Mouse (Mus musculus): ENCODE results near the gene Hikeshi. TPM values are rescaled to one million over a fixed set of nuclear protein-coding genes. Genes with fewer than 3 reads are reported as not detected.
A peak's percentile ranks its signal among the peaks of the same experiment; 100 is the strongest.

The Hikeshi gene
- total RNA-seq, 2 experiments from 2014 or later = 93.2 to 99.4 TPM

DNA sequence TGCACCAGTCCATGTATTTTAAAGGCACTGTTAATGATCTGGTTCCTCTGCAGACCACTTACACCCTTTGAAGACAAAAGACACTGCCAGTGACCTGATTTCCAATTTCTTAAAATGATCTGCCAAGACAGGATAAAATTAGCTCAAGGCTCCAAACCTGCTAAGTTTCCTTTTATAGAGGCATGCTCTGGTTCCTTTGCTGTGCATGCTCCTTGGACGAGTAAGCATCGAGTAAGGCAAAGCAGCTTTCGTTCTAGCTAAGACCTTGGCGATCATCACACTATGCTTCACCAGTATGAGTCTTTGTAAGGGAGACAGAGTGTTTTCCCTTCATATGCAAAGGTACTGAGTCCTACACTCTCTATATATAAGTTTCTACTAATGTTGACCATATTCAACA is 23.2 kb downstream of the Hikeshi start:
- DNase-seq (ENCODE audit: low spot score in 2 of 2) = no peak
- intact Hi-C loops (cut with DNase I) = no loop called here

GRCm38 (mm10) chr7:89916711-89917110 is 24.3 kb downstream of the Hikeshi start:
- intact Hi-C loops (cut with DNase I) = no loop called here
- DNase-seq (ENCODE audit: low spot score in 2 of 2) = no peak

DNA sequence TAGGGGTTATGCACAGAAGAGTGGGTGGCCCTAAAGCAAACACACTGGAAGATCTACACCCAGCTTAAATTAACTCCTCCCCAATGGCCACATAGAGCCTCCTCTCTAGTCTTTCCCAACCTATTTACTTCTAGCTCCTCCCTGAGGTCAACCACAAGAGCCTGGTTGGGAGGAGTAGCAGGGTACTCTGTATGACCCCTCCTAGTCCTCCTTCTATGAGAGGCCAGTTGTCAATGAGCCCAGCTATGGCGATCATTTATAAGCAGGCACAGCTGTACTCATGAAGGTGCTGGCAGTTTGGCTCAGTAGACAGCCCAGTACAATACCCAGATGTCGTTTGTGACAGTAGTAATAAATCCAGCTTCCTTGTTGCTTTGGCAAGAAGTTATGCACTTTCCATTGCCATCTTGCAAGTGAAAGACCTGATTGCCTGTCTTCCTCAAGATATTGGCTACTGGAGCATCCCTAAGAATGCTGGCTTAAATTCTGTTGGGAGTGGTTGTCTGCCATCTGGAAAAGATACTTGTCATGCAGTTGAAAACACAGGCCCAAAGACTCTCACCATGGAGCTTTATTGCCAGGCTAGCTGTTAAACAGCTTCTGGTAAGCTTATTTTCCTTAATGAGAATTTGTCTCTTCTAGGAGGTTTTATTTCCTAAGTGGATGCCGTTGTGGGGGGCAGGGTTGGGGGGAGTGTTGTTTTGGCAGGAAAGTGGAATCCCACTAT is 27.4 kb downstream of the Hikeshi start:
- intact Hi-C loops (cut with DNase I) = no loop called here
- DNase-seq (ENCODE audit: low spot score in 2 of 2) = no peak

DNA sequence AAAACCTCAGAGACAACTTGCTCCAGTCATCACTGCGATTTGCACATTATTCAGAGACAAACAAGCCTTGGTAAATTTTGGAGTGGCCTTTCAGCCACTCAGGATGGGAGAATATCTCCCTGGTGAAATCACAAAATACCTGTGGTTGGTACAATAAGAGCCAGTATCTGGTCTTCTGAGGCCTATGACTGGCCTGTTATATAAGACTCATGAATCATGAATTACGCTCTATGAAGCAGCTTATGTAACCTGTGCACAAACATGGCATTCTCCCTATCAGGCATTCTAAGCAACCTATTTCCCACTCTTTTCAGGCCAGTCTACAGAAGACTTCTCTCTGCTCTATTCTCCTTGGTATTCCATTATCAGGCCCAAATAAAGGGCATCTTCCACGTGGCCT is 28.6 kb downstream of the Hikeshi start:
- intact Hi-C loops (cut with DNase I) = no loop called here
- no peak for DNase-seq (ENCODE audit: low spot score in 2 of 2)

- intact Hi-C loops (cut with DNase I) = loop anchor here (5.0 kb wide), 1 partner anchor 432 kb away; no protein-coding TSS in a partner anchor
- no peak for DNase-seq (ENCODE audit: low spot score in 2 of 2)
Measured at GRCm38 (mm10) chr7:89909711-89910110, 31.3 kb downstream of the Hikeshi start.

DNA sequence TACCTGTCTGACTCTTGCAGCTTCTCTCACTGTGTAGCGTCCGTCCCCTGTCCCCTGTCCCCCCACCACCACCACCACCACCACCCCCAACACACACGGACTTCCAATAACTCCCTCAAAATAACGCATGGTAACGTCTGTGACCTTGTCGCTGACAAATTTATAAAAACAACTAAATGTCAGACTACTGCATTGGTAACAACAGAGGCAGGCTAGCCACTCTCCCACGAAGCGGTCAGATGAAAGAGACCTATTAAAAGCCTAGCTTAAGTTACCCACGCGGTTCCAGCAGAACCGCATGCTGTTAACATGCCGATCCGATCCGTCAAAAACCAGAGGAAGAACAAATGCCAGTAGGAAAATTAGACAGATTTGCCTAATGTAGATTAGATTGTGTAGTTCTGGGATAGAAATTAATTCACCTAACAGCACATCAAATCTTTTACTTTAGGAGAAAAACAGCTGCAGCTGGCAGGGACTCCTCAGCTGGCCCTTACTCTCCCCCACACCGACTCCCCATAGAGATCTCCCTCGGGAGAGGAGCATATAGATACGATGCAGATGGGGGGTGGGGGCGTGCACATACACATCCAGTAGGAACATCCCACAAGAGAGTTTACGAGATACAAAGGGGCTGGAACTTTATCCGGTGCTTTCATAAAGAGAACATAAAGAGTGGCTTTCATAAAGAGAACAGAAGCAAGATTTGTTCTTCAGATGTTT is 31.9 kb downstream of the Hikeshi start:
- DNase-seq (ENCODE audit: low spot score in 2 of 2) = no peak

GRCm38 (mm10) chr7:89908421-89908820 is 32.6 kb downstream of the Hikeshi start:
- DNase-seq (ENCODE audit: low spot score in 2 of 2) = no peak
- intact Hi-C loops (cut with DNase I) = loop anchor here (5.0 kb wide), 1 partner anchor 431 kb away; no protein-coding TSS in a partner anchor

More for the DNA sequence above, 31.9 kb downstream of the Hikeshi start:
- intact Hi-C loops (cut with DNase I) = loop anchor here (5.0 kb wide), 1 partner anchor 432 kb away; no protein-coding TSS in a partner anchor

DNA sequence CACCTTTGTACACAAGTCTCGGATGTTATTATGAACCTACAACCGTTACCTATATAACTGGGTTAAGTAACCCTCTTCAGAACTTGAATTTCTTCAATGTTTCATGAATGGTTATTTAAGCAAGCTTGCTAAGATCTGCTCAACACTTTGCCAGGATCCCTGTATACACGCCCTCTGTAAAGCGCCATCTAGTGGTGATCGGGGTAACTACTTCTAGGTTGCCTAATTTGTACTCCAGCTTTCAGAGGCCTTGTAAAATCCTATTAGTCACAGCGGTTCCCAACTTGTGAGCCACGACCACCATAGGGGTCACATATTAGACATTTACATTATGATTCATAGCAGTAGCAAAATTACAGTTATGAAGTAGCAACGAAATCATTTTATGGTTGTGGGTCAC is 33.1 kb downstream of the Hikeshi start:
- intact Hi-C loops (cut with DNase I) = loop anchor here (5.0 kb wide), 1 partner anchor 431 kb away; no protein-coding TSS in a partner anchor
- DNase-seq (ENCODE audit: low spot score in 2 of 2) = peak; percentile 43 to 72

GRCm38 (mm10) chr7:89903442-89904343 is 37.3 kb downstream of the Hikeshi start, which contains the start of gene Ccdc81:
TSS of gene Ccdc81 (minus strand) at chr7:89903629.
- intact Hi-C loops (cut with DNase I) = no loop called here
- DNase-seq (ENCODE audit: low spot score in 2 of 2) = no peak

- intact Hi-C loops (cut with DNase I) = no loop called here
- no peak for DNase-seq (ENCODE audit: low spot score in 2 of 2)
Measured at GRCm38 (mm10) chr7:89903007-89903406, 38.0 kb downstream of the Hikeshi start.

- DNase-seq (ENCODE audit: low spot score in 2 of 2) = no peak
- intact Hi-C loops (cut with DNase I) = no loop called here
Measured at GRCm38 (mm10) chr7:89891856-89892255, 49.1 kb downstream of the Hikeshi start.

DNA sequence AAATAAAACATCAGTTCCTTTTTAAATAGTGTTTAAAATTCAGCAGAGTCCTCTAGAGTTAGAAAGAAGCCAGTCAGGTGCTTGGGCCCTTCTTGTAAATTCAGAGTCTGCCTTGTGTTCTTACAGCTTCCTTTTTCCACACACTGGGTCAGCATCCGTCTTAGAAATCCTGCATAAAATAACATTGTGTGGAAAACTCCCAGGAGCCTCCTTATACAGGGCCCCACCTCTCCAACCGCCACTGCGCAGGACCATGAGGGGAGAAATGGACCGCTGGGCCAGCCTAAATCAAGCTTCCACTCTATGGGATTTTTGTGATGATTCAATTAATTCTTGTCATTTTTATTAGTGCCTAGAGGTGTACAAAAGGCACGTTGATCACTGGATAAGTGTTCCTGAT is 49.6 kb downstream of the Hikeshi start:
- DNase-seq (ENCODE audit: low spot score in 2 of 2) = no peak
- intact Hi-C loops (cut with DNase I) = no loop called here

- intact Hi-C loops (cut with DNase I) = no loop called here
- no peak for DNase-seq (ENCODE audit: low spot score in 2 of 2)
Measured at GRCm38 (mm10) chr7:89884551-89884950, 56.5 kb downstream of the Hikeshi start.

GRCm38 (mm10) chr7:89879686-89880085 is 61.3 kb downstream of the Hikeshi start:
- intact Hi-C loops (cut with DNase I) = no loop called here
- no peak for DNase-seq (ENCODE audit: low spot score in 2 of 2)

Other genes starting within 250 kb of the Hikeshi start
- under 1 TPM; 0.25 to 0.70 TPM for gene Ccdc81, start 37.6 kb downstream of the Hikeshi start, total RNA-seq (2021)
- 10 to 100 TPM; 27.6 to 47.0 TPM for gene Eed, start 39.8 kb upstream of the Hikeshi start, total RNA-seq (2021)
- 100 to 1,000 TPM; 132 to 152 TPM for gene Picalm, start 189.0 kb upstream of the Hikeshi start, total RNA-seq (2021)